Mouse (Mus musculus) cerebellum, adult 2 months (tissue): ENCODE results near the gene Zbtb16.

Experiments used
- CTCF ChIP-seq: fragments of 200-500 bp; IDR thresholded peaks from 2 replicates; pipeline ENCODE4 v1.5.1; 2011; ENCODE audit warnings: low read depth, mild to moderate bottlenecking, control low read depth, low read length, moderate library complexity, borderline replicate concordance; ENCODE audit not compliant: insufficient read depth
- POLR2A ChIP-seq: fragments of 200-500 bp; IDR thresholded peaks from 2 replicates; pipeline ENCODE4 v1.6.1; 2011; ENCODE audit warnings: low read length, control low read depth, borderline replicate concordance; ENCODE audit not compliant: insufficient read depth

- no peak for TF ChIP-seq CTCF
- TF ChIP-seq POLR2A, result no peak
Observed at GRCm38 (mm10) chr9:48638176-48638803, 197.7 kb downstream of the Zbtb16 start.
